Mouse (Mus musculus): ENCODE measurements around the gene Dusp3. TPM values are rescaled to one million over a fixed set of nuclear protein-coding genes. Genes with fewer than 3 reads are reported as not detected.
A peak's percentile ranks its signal among the peaks of the same experiment; 100 is the strongest.

Gene Dusp3
- 81.1 TPM for polyA plus RNA-seq (2012; fragmentation: generic; extraction: Trizol)

DNA sequence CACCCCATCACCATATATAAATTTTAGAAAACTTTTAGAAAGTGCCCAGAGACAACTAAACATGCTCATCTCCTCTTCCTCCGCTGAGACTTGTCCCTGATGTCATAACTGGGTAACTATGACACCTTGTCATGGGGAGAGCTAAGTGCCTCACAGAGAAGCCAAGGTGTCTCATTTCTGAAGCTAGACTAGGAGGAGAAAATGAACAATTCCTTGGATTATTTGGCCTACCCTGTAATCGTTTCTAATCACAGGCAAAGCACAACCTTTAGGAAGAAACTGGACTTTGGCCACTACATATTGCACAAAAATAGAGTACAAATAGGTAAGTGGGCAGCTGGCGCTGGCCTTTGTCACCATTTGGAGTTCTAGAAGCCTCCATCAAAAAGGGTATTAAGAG is at the start of gene Dusp3:
TSS of gene Dusp3 (minus strand) at position 101 of the 400 bp plus-strand sequence.
- no peak for TF ChIP-seq POLR2A (IDR thresholded peaks at IDR 0.05; ENCODE audit: insufficient read length, low read depth)
- no peak for TF ChIP-seq USF1 (IDR thresholded peaks at IDR 0.05; ENCODE audit: low read depth)
- TF ChIP-seq TCF12 (IDR thresholded peaks at IDR 0.05; ENCODE audit: insufficient read depth, poor library complexity, severe bottlenecking), result no peak
- no peak for TF ChIP-seq MYOD1 (IDR thresholded peaks at IDR 0.05; ENCODE audit: control insufficient read depth in 1 of 3, insufficient read length in 2 of 3, low read depth in 2 of 3)
- no peak for TF ChIP-seq MYOG (IDR thresholded peaks at IDR 0.05; ENCODE audit: control insufficient read depth in 1 of 3, insufficient read depth in 1 of 3, insufficient read length in 2 of 3, low read depth in 2 of 3)
- TF ChIP-seq REST (IDR thresholded peaks at IDR 0.05; ENCODE audit: insufficient read depth, insufficient read length), result no peak
- Histone ChIP-seq H3K79me2 (ENCODE audit: control insufficient read depth, insufficient read depth) (peaks cover 12% of the 10 kb centered on the region), H3K27me3 (ENCODE audit: control insufficient read depth, insufficient read depth, insufficient read length) (peaks cover 26% of the 10 kb centered on the region), H3K36me3 (ENCODE audit: control insufficient read depth, insufficient read depth) (no peaks in the 10 kb centered on the region), H3K4me3 (no peak within 1 kb of the TSS), H3K4me2 (ENCODE audit: low read depth) (peak within 1 kb of the TSS; percentile 18), H3ac (ENCODE audit: control insufficient read depth, insufficient read length) (no peak within 1 kb of the TSS)

DNA sequence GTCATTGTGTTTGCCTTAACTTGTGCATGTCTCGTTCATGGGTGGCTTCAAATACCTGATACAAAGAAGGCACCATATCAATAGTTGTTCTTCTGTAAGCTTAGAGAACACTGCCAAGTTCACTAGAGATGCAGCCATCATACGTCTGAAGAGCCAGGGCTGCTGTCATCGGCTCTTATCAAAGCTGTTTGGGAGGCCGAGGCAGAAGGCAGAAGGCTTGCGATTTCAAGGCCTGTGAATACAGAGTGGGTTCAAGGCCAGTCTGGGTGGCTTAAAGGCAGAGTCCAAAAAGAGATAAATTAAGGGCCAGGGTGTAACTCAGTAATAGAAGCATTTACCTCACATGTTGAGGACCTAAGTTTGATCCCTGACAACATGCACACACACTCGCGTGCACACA is 49.5 kb upstream of the Dusp3 start:
- no peak overlapping the region for H3K4me2 ChIP-seq (ENCODE audit: low read depth)
- no peak overlapping the region for H3ac ChIP-seq (ENCODE audit: control insufficient read depth, insufficient read length)
- TF ChIP-seq SRF (IDR thresholded peaks at IDR 0.05; ENCODE audit: control insufficient read depth, insufficient read length, low read depth) (no peak), MAX (IDR thresholded peaks at IDR 0.05; ENCODE audit: low read depth) (no peak), MYOD1 (IDR thresholded peaks at IDR 0.05; ENCODE audit: control insufficient read depth in 1 of 3, insufficient read length in 2 of 3, low read depth in 2 of 3) (no peak), MYOG (IDR thresholded peaks at IDR 0.05; ENCODE audit: control insufficient read depth in 1 of 3, insufficient read depth in 1 of 3, insufficient read length in 2 of 3, low read depth in 2 of 3) (no peak), USF1 (IDR thresholded peaks at IDR 0.05; ENCODE audit: low read depth) (no peak)
- H3K4me3 ChIP-seq, result no peak overlapping the region
- H3K79me2 ChIP-seq (ENCODE audit: control insufficient read depth, insufficient read depth), result no peaks in the 10 kb centered on the region
- H3K36me3 ChIP-seq (ENCODE audit: control insufficient read depth, insufficient read depth), result no peaks in the 10 kb centered on the region
- H3K27me3 ChIP-seq (ENCODE audit: control insufficient read depth, insufficient read depth, insufficient read length), result peaks cover 42% of the 10 kb centered on the region

DNA sequence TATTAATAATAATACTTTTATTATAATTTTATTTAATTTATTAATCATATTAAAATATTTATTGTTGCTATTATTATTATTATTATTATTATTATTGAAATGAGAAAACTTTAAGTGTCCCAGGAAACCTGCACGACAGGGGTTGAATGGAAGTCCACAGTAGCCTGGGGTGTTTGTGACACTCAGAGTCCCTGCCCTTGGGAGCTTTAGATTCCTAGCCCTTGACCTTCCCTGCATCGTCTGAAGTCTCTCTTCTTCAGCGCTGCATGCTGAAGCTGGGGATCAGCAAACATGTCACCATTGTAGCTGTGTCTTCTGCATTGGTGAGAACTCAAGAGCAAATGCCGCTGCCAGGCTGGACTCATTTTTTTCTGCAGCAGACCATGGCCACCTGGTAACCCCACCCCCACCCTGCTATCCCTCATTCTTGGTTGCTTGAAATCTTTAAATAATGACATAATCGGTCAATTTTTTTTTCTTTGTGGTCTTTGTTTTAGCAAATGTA is 48.7 kb upstream of the Dusp3 start:
- H3K4me3 ChIP-seq, result no peak overlapping the region
- H3K79me2 ChIP-seq (ENCODE audit: control insufficient read depth, insufficient read depth), result no peaks in the 10 kb centered on the region
- no peaks in the 10 kb centered on the region for H3K36me3 ChIP-seq (ENCODE audit: control insufficient read depth, insufficient read depth)
- H3ac ChIP-seq (ENCODE audit: control insufficient read depth, insufficient read length), result no peak overlapping the region
- no peak overlapping the region for H3K4me2 ChIP-seq (ENCODE audit: low read depth)
- peaks cover 50% of the 10 kb centered on the region for H3K27me3 ChIP-seq (ENCODE audit: control insufficient read depth, insufficient read depth, insufficient read length)
- TF ChIP-seq POLR2A (IDR thresholded peaks at IDR 0.05; ENCODE audit: insufficient read length, low read depth) (no peak), POLR2AphosphoS2 (IDR thresholded peaks at IDR 0.05; ENCODE audit: insufficient read length, low read depth) (no peak), MYOD1 (IDR thresholded peaks at IDR 0.05; ENCODE audit: control insufficient read depth in 1 of 3, insufficient read length in 2 of 3, low read depth in 2 of 3) (no peak), REST (IDR thresholded peaks at IDR 0.05; ENCODE audit: insufficient read depth, insufficient read length) (no peak), TCF12 (IDR thresholded peaks at IDR 0.05; ENCODE audit: insufficient read depth, poor library complexity, severe bottlenecking) (no peak), USF1 (IDR thresholded peaks at IDR 0.05; ENCODE audit: low read depth) (no peak), E2F4 (IDR thresholded peaks at IDR 0.05; ENCODE audit: insufficient read depth) (no peak), CEBPB (IDR thresholded peaks at IDR 0.05; ENCODE audit: insufficient read depth, poor library complexity, severe bottlenecking) (no peak), SRF (IDR thresholded peaks at IDR 0.05; ENCODE audit: control insufficient read depth, insufficient read length, low read depth) (no peak), MYOG (IDR thresholded peaks at IDR 0.05; ENCODE audit: control insufficient read depth in 1 of 3, insufficient read depth in 1 of 3, insufficient read length in 2 of 3, low read depth in 2 of 3) (no peak), MAX (IDR thresholded peaks at IDR 0.05; ENCODE audit: low read depth) (no peak), TCF3 (IDR thresholded peaks at IDR 0.05; ENCODE audit: insufficient read length, low read depth) (no peak)

DNA sequence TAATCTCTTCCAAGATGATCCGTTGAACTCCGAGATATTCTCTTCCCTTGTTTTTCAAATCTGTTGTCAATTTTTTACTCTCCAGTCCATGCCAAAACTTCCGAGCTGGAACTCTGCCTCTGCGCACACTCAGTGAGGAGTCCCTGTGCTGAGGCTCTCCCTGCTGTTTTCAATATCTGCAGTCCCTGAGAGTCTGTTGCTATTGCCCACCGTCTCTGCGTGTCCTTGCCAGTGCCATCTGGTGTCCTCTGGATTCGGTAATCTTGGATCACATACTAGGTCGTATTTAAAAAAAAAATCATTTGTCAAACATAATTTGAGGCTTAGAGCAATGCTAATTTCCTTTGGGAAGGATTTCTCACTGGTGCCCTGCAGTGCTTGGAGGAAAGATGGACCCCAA is 48.1 kb upstream of the Dusp3 start:
- TF ChIP-seq TCF3 (IDR thresholded peaks at IDR 0.05; ENCODE audit: insufficient read length, low read depth) (no peak), POLR2A (IDR thresholded peaks at IDR 0.05; ENCODE audit: insufficient read length, low read depth) (no peak), TCF12 (IDR thresholded peaks at IDR 0.05; ENCODE audit: insufficient read depth, poor library complexity, severe bottlenecking) (no peak), SRF (IDR thresholded peaks at IDR 0.05; ENCODE audit: control insufficient read depth, insufficient read length, low read depth) (no peak), E2F4 (IDR thresholded peaks at IDR 0.05; ENCODE audit: insufficient read depth) (no peak), USF1 (IDR thresholded peaks at IDR 0.05; ENCODE audit: low read depth) (no peak), REST (IDR thresholded peaks at IDR 0.05; ENCODE audit: insufficient read depth, insufficient read length) (no peak), MYOG (IDR thresholded peaks at IDR 0.05; ENCODE audit: control insufficient read depth in 1 of 3, insufficient read depth in 1 of 3, insufficient read length in 2 of 3, low read depth in 2 of 3) (no peak), POLR2AphosphoS2 (IDR thresholded peaks at IDR 0.05; ENCODE audit: insufficient read length, low read depth) (no peak)
- Histone ChIP-seq H3K27me3 (ENCODE audit: control insufficient read depth, insufficient read depth, insufficient read length) (peaks cover 57% of the 10 kb centered on the region), H3K79me2 (ENCODE audit: control insufficient read depth, insufficient read depth) (no peaks in the 10 kb centered on the region), H3K36me3 (ENCODE audit: control insufficient read depth, insufficient read depth) (no peaks in the 10 kb centered on the region), H3K4me2 (ENCODE audit: low read depth) (no peak overlapping the region), H3K4me3 (no peak overlapping the region), H3ac (ENCODE audit: control insufficient read depth, insufficient read length) (no peak overlapping the region)

DNA sequence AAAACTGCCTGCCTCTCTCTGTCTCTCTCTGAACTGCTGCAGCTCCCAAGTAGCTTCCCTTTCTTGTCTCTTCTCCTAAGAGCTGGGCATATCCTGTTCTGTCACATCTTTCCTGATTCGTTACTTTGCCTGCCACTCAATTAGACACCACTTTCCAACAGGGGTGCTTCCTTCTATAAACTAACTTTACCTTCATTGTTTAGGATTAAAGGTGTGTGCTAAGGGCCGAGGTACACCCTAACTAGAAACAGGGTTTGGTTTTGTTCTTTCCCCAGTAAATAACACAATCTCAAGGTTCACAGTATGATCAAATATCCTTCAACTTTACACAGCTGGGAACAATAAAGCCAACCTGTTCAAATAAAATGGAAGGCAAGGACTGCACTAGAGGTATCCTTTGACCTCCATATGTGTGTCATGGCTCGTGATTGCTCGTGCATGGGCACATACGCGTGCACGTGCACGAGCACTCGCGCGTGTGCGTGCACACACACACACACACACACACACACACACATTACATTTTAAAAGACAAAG is 46.3 kb upstream of the Dusp3 start:
- no peak overlapping the region for H3K4me3 ChIP-seq
- no peak overlapping the region for H3K4me2 ChIP-seq (ENCODE audit: low read depth)
- peaks cover 57% of the 10 kb centered on the region for H3K27me3 ChIP-seq (ENCODE audit: control insufficient read depth, insufficient read depth, insufficient read length)
- no peaks in the 10 kb centered on the region for H3K79me2 ChIP-seq (ENCODE audit: control insufficient read depth, insufficient read depth)
- TF ChIP-seq CEBPB (IDR thresholded peaks at IDR 0.05; ENCODE audit: insufficient read depth, poor library complexity, severe bottlenecking), result no peak
- no peak for TF ChIP-seq MYOG (IDR thresholded peaks at IDR 0.05; ENCODE audit: control insufficient read depth in 1 of 3, insufficient read depth in 1 of 3, insufficient read length in 2 of 3, low read depth in 2 of 3)
- TF ChIP-seq POLR2A (IDR thresholded peaks at IDR 0.05; ENCODE audit: insufficient read length, low read depth), result no peak
- TF ChIP-seq E2F4 (IDR thresholded peaks at IDR 0.05; ENCODE audit: insufficient read depth), result no peak
- no peak for TF ChIP-seq MYOD1 (IDR thresholded peaks at IDR 0.05; ENCODE audit: control insufficient read depth in 1 of 3, insufficient read length in 2 of 3, low read depth in 2 of 3)
- TF ChIP-seq SRF (IDR thresholded peaks at IDR 0.05; ENCODE audit: control insufficient read depth, insufficient read length, low read depth), result no peak
- TF ChIP-seq USF1 (IDR thresholded peaks at IDR 0.05; ENCODE audit: low read depth), result no peak
- no peak for TF ChIP-seq POLR2AphosphoS2 (IDR thresholded peaks at IDR 0.05; ENCODE audit: insufficient read length, low read depth)
- no peak for TF ChIP-seq TCF12 (IDR thresholded peaks at IDR 0.05; ENCODE audit: insufficient read depth, poor library complexity, severe bottlenecking)
- no peak for TF ChIP-seq TCF3 (IDR thresholded peaks at IDR 0.05; ENCODE audit: insufficient read length, low read depth)
- no peak for TF ChIP-seq MAX (IDR thresholded peaks at IDR 0.05; ENCODE audit: low read depth)
- no peak for TF ChIP-seq REST (IDR thresholded peaks at IDR 0.05; ENCODE audit: insufficient read depth, insufficient read length)
- H3K36me3 ChIP-seq (ENCODE audit: control insufficient read depth, insufficient read depth), result no peaks in the 10 kb centered on the region
- H3ac ChIP-seq (ENCODE audit: control insufficient read depth, insufficient read length), result no peak overlapping the region
